Mouse (Mus musculus) C2C12 (cell line): ENCODE data around the gene Insr.

Experiments
- CEBPB ChIP-seq: IDR thresholded peaks from one replicate; pipeline ENCODE4 v1.6.1; 2011; ENCODE audit warnings: low read depth, mild to moderate bottlenecking, control low read depth, moderate library complexity
- CTCF ChIP-seq: IDR thresholded peaks from one replicate; pipeline ENCODE4 v1.5.1; 2011; ENCODE audit not compliant: control insufficient read depth, insufficient read depth, insufficient read length
- MAX ChIP-seq: IDR thresholded peaks from one replicate; pipeline ENCODE4 v1.6.1; 2011; ENCODE audit warnings: mild to moderate bottlenecking, control low read depth

GRCm38 (mm10) chr8:3262779-3263178, 16.6 kb downstream of the Insr start:
- TF ChIP-seq MAX (no peak), CEBPB (no peak), CTCF (no peak)
